Mouse (Mus musculus) ES-E14 (cell line): Measurements from ENCODE around the gene Rnf138rt1. TPM values are rescaled to one million over a fixed set of nuclear protein-coding genes. Genes with fewer than 3 reads are reported as not detected.

Source experiments
- DNase-seq: peaks from one replicate; pipeline ENCODE4 v3.0.0-alpha.2; 2013; ENCODE audit warnings: low read depth, low spot score
- H3K27ac ChIP-seq: 2 replicates; pipeline ENCODE4 v1.5.1; 2012; ENCODE audit warnings: low read depth, mild to moderate bottlenecking, low read length, moderate library complexity, mixed read lengths; ENCODE audit not compliant: poor library complexity, insufficient read depth, severe bottlenecking
- H3K36me3 ChIP-seq: 2 replicates; pipeline ENCODE4 v1.6.1; 2012; ENCODE audit warnings: mild to moderate bottlenecking, low read length, moderate library complexity, mixed read lengths; ENCODE audit not compliant: control insufficient read depth, poor library complexity, insufficient read depth, severe bottlenecking
- H3K4me1 ChIP-seq, 2 experiments: fragments of 150-350 bp in 1 of 2; sonication (generic) in 1 of 2; 2 replicates each; pipeline ENCODE4 v1.6.1; 2012; ENCODE audit warnings: low read length in 2 of 2, mild to moderate bottlenecking in 1 of 2, mixed read lengths in 1 of 2; ENCODE audit not compliant: control insufficient read depth in 2 of 2, insufficient read depth in 2 of 2, poor library complexity in 1 of 2
- H3K4me3 ChIP-seq, 2 experiments: fragments of 150-350 bp in 1 of 2; sonication (generic) in 1 of 2; 2 replicates each; pipeline ENCODE4 v1.5.1; 2012; ENCODE audit warnings: low read length in 2 of 2, low read depth in 1 of 2, mild to moderate bottlenecking in 1 of 2, mixed read lengths in 1 of 2; ENCODE audit not compliant: insufficient read depth in 1 of 2, poor library complexity in 1 of 2, severe bottlenecking in 1 of 2
- H3K9ac ChIP-seq: 2 replicates; pipeline ENCODE4 v1.6.1; 2012; ENCODE audit warnings: low read depth, mild to moderate bottlenecking, low read length, mixed read lengths; ENCODE audit not compliant: poor library complexity, insufficient read depth, severe bottlenecking
- H3K9me3 ChIP-seq: fragments of 150-350 bp; sonication (generic); 2 replicates; pipeline ENCODE4 v1.6.1; 2012; ENCODE audit warnings: low read depth, mild to moderate bottlenecking, low read length; ENCODE audit not compliant: control insufficient read depth, insufficient read depth
- CHD2 ChIP-seq: IDR thresholded peaks from 2 replicates; pipeline ENCODE4 v1.6.1; 2014; ENCODE audit warnings: mild to moderate bottlenecking, low read depth, low read length, inconsistent platforms
- HCFC1 ChIP-seq: IDR thresholded peaks from 2 replicates; pipeline ENCODE4 v1.6.1; 2012; ENCODE audit warnings: low read length, inconsistent platforms, borderline replicate concordance; ENCODE audit not compliant: insufficient read depth
- MAFK ChIP-seq: IDR thresholded peaks from 2 replicates; pipeline ENCODE4 v1.6.1; 2014; ENCODE audit warnings: mild to moderate bottlenecking, low read depth, low read length, inconsistent platforms; ENCODE audit not compliant: insufficient read depth
- ZC3H11A ChIP-seq: IDR thresholded peaks from 2 replicates; pipeline ENCODE4 v1.6.1; 2012; ENCODE audit warnings: low read depth, mild to moderate bottlenecking, inconsistent platforms, low read length, borderline replicate concordance
- ZNF384 ChIP-seq: IDR thresholded peaks from 2 replicates; pipeline ENCODE4 v1.6.1; 2012; ENCODE audit warnings: low read depth, low read length, inconsistent platforms
- in situ Hi-C, 2 experiments: fragments of 600-800 bp; cut with MboI; formaldehyde crosslinking; loops; one replicate each; pipeline ENCODE4 v1.15.1; 2025; ENCODE audit warnings: low sequenced_read_pairs in 2 of 2, inconsistent platforms in 1 of 2; ENCODE audit not compliant: unreplicated experiment in 2 of 2
- total RNA-seq: library from RNA; depleted of rRNA; stranded (reverse); fragments of 300-350 nt; gene quantifications from 2 replicates; pipeline ENCODE4 v1.2.3, GENCODE M21; 2012; rRNA removed

Rnf138rt1 gene
- total RNA-seq, result not detected in 2 replicates

DNA sequence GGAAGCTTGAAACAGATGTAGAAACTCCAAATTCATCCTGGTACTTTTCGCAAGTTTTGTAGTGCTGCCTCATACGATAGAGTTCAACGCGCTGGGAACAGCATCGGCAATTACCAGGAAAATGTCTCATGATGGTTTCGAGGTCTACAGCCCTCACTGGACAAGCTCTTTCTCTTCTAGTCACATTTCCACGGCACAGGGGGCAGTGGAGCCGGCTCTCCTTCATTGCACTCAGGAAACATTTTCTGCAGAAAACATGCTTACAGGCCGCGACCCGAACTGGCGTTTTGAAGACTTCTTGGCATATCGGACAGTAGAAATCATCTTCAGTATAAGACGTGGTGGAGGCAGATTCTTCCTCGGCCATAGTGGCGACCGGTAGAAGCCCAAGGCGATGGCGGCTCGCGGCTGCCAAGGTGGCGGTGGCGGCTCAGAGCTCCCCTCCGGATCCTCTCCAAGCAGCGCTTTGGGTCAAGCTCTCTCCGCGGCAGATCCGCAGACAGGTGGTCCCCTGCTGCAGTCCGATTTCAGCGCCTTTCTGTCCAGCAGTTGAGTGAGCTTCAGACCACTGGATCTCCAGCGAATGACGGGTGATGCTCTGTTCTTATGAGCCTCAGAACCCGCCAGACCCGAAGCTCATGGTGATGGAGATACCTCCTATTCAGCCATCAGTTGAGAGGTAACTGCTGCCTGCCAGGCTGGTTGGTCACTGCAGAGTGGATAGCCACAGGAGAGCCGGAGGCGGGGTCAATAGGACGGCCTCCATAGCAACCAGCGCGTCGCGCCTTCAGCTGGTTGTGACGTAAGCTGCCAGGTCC is at the start of gene Rnf138rt1:
Gene Rnf138rt1 (minus strand): TSS at position 713 of the 818 bp plus-strand sequence.
- in situ Hi-C loops, result no loop called here
- H3K36me3 ChIP-seq, result no peaks in the 10 kb centered on the region
- TF ChIP-seq MAFK (no peak), CHD2 (no peak), ZC3H11A (no peak), ZNF384 (no peak), HCFC1 (no peak)
- H3K9me3 ChIP-seq, result no peaks in the 10 kb centered on the region
- no peaks in the 10 kb centered on the region for H3K4me1 ChIP-seq
- 0 out of 2 replicates have a peak within 1 kb of the TSS, but pooled peaks have one; percentile 11 for H3K9ac ChIP-seq
- DNase-seq, result peak; percentile 8
- peak within 1 kb of the TSS; percentile 30 to 54; a peak in 3 of 4 replicates for H3K4me3 ChIP-seq
- no peak within 1 kb of the TSS for H3K27ac ChIP-seq

DNA sequence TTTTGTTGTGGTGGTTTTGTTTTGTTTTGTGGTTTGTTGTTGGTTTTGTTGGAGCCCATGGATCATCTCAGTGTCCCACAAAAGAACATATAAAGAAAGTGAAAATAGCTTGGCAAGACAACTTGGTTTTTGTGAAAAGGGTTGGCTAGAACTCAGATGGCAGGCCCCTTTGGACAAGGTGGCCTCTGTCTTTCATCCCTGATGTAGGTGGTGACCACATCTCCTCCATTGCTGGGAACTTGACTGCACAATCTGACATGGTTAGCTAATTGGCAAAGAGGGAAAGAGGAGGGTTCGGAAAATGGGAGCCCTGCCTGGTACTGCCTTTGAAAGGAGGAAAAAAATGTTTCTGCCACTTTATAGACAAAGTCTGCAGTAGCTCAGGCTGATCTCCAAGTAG is 46.1 kb upstream of the Rnf138rt1 start:
- in situ Hi-C loops, result no loop called here
- H3K4me1 ChIP-seq, result no peaks in the 10 kb centered on the region
- H3K9me3 ChIP-seq, result no peaks in the 10 kb centered on the region
- H3K27ac ChIP-seq, result no peak overlapping the region
- no peak overlapping the region for H3K9ac ChIP-seq
- TF ChIP-seq ZC3H11A, result no peak
- no peak for TF ChIP-seq CHD2
- no peak for TF ChIP-seq MAFK
- no peak for TF ChIP-seq HCFC1
- TF ChIP-seq ZNF384, result no peak
- no peaks in the 10 kb centered on the region for H3K36me3 ChIP-seq
- DNase-seq, result no peak
- H3K4me3 ChIP-seq, result no peak overlapping the region

DNA sequence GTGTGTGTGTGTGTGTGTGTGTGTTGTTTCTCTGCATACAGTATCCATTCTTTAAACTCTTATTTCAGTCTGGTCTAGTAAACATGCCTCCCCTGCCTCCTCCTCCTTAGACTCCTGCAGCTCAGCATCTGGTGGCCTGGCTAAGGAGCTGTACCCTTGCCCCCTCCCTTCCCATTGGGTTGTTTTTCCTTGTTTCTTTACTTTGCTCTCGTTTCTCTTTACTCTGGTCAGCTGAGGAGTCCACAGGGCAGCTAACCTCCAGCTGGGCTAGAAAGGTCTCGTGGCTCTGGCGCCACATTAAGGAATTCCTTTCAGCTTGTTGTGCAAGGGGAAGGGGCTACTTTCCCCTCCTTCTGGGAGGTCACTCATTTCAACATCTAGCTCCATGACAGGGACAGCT is 5.2 kb upstream of the Rnf138rt1 start:
- in situ Hi-C loops, result no loop called here
- Histone ChIP-seq H3K36me3 (no peaks in the 10 kb centered on the region), H3K9me3 (no peaks in the 10 kb centered on the region), H3K27ac (no peak overlapping the region), H3K4me3 (no peak overlapping the region), H3K9ac (no peak overlapping the region), H3K4me1 (no peaks in the 10 kb centered on the region)
- no peak for TF ChIP-seq HCFC1
- TF ChIP-seq MAFK, result no peak
- no peak for TF ChIP-seq CHD2
- TF ChIP-seq ZC3H11A, result no peak
- no peak for TF ChIP-seq ZNF384
- DNase-seq, result no peak

DNA sequence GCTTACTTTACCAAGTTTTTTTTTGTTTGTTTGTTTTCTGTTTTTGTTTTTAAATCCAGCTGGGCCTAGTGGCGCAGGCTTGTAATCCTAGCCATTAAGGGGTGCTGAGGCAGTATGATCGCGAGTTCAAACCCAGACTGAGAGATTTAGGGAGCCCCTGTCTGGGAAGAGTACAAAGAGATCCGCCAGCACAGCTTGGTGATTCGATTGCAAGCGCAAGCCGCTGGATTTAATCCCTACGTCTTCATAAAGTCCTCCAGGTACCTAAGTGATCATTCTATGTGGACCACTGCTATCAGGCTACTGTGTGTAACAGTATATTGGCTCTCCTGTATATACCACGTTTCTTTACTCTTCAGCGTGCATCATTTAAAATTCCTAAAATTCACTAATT is 303 bp upstream of the Rnf138rt1 start:
- DNase-seq, result no peak
- in situ Hi-C loops, result no loop called here
- TF ChIP-seq HCFC1 (no peak), ZC3H11A (no peak), ZNF384 (no peak), CHD2 (no peak), MAFK (no peak)

DNA sequence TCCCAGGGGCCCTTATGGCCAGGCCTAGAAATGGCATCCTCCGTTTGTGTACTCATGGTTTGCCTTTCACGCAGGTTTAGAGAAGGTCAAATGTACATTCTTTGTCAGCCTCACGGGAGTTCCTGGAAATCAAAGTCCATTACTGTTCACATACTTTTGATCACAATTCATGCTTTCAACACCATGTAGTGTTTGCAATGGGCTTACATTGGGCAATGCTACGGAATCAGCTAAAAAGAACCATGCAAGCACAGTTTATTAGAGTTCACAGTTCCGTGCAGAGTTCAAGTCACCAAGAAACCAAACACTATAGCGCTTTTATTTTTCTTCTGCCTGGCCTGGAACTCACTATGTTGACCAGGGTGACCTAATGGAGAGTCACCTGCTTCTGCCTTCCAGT is 15.1 kb downstream of the Rnf138rt1 start:
- Histone ChIP-seq H3K9me3 (no peaks in the 10 kb centered on the region), H3K4me1 (no peaks in the 10 kb centered on the region), H3K27ac (no peak overlapping the region), H3K4me3 (no peak overlapping the region), H3K36me3 (no peaks in the 10 kb centered on the region), H3K9ac (no peak overlapping the region)
- in situ Hi-C loops, result no loop called here
- TF ChIP-seq HCFC1 (no peak), ZNF384 (no peak), CHD2 (no peak), MAFK (no peak), ZC3H11A (no peak)
- DNase-seq, result no peak

More for the DNA sequence above, 303 bp upstream of the Rnf138rt1 start:
- Histone ChIP-seq H3K9ac (no peak overlapping the region), H3K36me3 (no peaks in the 10 kb centered on the region), H3K9me3 (no peaks in the 10 kb centered on the region), H3K4me3 (no peak overlapping the region), H3K27ac (no peak overlapping the region), H3K4me1 (no peaks in the 10 kb centered on the region)
